Mouse (Mus musculus): ENCODE data around the gene Eml2. TPM values are rescaled to one million over a fixed set of nuclear protein-coding genes. Genes with fewer than 3 reads are reported as not detected.

Eml2 gene
- 47.2 and 49.2 TPM in 2 replicates for polyA plus RNA-seq (2012; rRNA removed)

GRCm38 (mm10) chr7:19175708-19176515 is at the start of gene Eml2:
Eml2 (plus strand) TSS chr7:19176421.

GRCm38 (mm10) chr7:19148875-19149541 is 27.2 kb upstream of the Eml2 start, which contains the start of gene Qpctl:
Qpctl (minus strand) TSS chr7:19149291.

GRCm38 (mm10) chr7:19149626-19150025 is 26.6 kb upstream of the Eml2 start, which contains the start of gene Snrpd2:
Snrpd2 (plus strand) TSS chr7:19149722.

GRCm38 (mm10) chr7:19165656-19166423 is 10.4 kb upstream of the Eml2 start, which contains the start of gene Gipr:
Gipr (minus strand) TSS chr7:19166127.

GRCm38 (mm10) chr7:19211996-19212755 is 36.0 kb downstream of the Eml2 start, which contains the start of gene Gpr4:
Gpr4 (plus strand) TSS chr7:19212538.

GRCm38 (mm10) chr7:19227883-19228792 is 51.9 kb downstream of the Eml2 start, which contains the start of gene Opa3:
Opa3 (plus strand) TSS chr7:19228334.

Other genes starting within 250 kb of the Eml2 start
- 2.4 and 2.8 TPM in 2 replicates for gene Nanos2, start 189.0 kb upstream of the Eml2 start, polyA plus RNA-seq (2012; rRNA removed)
- 12.2 and 13.7 TPM in 2 replicates for gene Mypop, start 185.2 kb upstream of the Eml2 start, polyA plus RNA-seq (2012; rRNA removed)
- 48.6 and 51.4 TPM in 2 replicates for gene Irf2bp1, start 172.4 kb upstream of the Eml2 start, polyA plus RNA-seq (2012; rRNA removed)
- 0.09 and 0.76 TPM in 2 replicates for gene Foxa3, start 152.9 kb upstream of the Eml2 start, polyA plus RNA-seq (2012; rRNA removed)
- gene Sympk, start 152.0 kb upstream of the Eml2 start, polyA plus RNA-seq (2012; rRNA removed) = 94.7 and 95.7 TPM in 2 replicates
- 0.06 and 0.13 TPM in 2 replicates for gene Rsph6a, start 121.7 kb upstream of the Eml2 start, polyA plus RNA-seq (2012; rRNA removed)
- gene Dmwd, start 100.2 kb upstream of the Eml2 start, polyA plus RNA-seq (2012; rRNA removed) = 154 and 161 TPM in 2 replicates
- gene Dmpk, start 92.6 kb upstream of the Eml2 start, polyA plus RNA-seq (2012; rRNA removed) = 66.0 and 81.7 TPM in 2 replicates
- 20.6 and 32.0 TPM in 2 replicates for gene Six5, start 81.8 kb upstream of the Eml2 start, polyA plus RNA-seq (2012; rRNA removed)
- 5.3 and 6.0 TPM in 2 replicates for gene Gm4969, start 58.1 kb upstream of the Eml2 start, polyA plus RNA-seq (2012; rRNA removed)
- gene Fbxo46, start 56.6 kb upstream of the Eml2 start, polyA plus RNA-seq (2012; rRNA removed) = 12.5 and 13.2 TPM in 2 replicates
- 15.7 and 17.0 TPM in 2 replicates for gene Qpctl, start 27.1 kb upstream of the Eml2 start, polyA plus RNA-seq (2012; rRNA removed)
- 153 and 184 TPM in 2 replicates for gene Snrpd2, start 26.7 kb upstream of the Eml2 start, polyA plus RNA-seq (2012; rRNA removed)
- 12.0 and 19.1 TPM in 2 replicates for gene Gipr, start 10.3 kb upstream of the Eml2 start, polyA plus RNA-seq (2012; rRNA removed)
- gene Gpr4, start 36.1 kb downstream of the Eml2 start, polyA plus RNA-seq (2012; rRNA removed) = 4.1 and 4.4 TPM in 2 replicates
- gene Opa3, start 51.9 kb downstream of the Eml2 start, polyA plus RNA-seq (2012; rRNA removed) = 25.6 and 27.9 TPM in 2 replicates
- gene Vasp, start 95.4 kb downstream of the Eml2 start, polyA plus RNA-seq (2012; rRNA removed) = 64.3 and 74.5 TPM in 2 replicates
- gene Ppm1n, start 103.6 kb downstream of the Eml2 start, polyA plus RNA-seq (2012; rRNA removed) = 0.83 and 1.1 TPM in 2 replicates
- gene Rtn2, start 106.2 kb downstream of the Eml2 start, polyA plus RNA-seq (2012; rRNA removed) = 118 and 136 TPM in 2 replicates
- 0.11 and 0.36 TPM in 2 replicates for gene Fosb, start 133.6 kb downstream of the Eml2 start, polyA plus RNA-seq (2012; rRNA removed)
- 74.3 and 79.3 TPM in 2 replicates for gene Ercc1, start 168.4 kb downstream of the Eml2 start, polyA plus RNA-seq (2012; rRNA removed)
- gene Cd3eap, start 183.1 kb downstream of the Eml2 start, polyA plus RNA-seq (2012; rRNA removed) = 14.1 and 14.5 TPM in 2 replicates
- gene Ppp1r13l, start 183.3 kb downstream of the Eml2 start, polyA plus RNA-seq (2012; rRNA removed) = 6.6 and 9.4 TPM in 2 replicates
- gene Ercc2, start 205.6 kb downstream of the Eml2 start, polyA plus RNA-seq (2012; rRNA removed) = 75.9 and 76.5 TPM in 2 replicates
- 1.4 and 2.5 TPM in 2 replicates for gene Klc3, start 227.7 kb downstream of the Eml2 start, polyA plus RNA-seq (2012; rRNA removed)
- 0.10 and 25.4 TPM in 2 replicates for gene Ckm, start 228.4 kb downstream of the Eml2 start, polyA plus RNA-seq (2012; rRNA removed)